Mouse (Mus musculus): ENCODE measurements around the gene Gm44965. TPM values are rescaled to one million over a fixed set of nuclear protein-coding genes. Genes with fewer than 3 reads are reported as not detected.

Gm44965 gene
- polyA plus RNA-seq (2012; ENCODE audit: low replicate concordance), result not detected in 2 replicates

DNA sequence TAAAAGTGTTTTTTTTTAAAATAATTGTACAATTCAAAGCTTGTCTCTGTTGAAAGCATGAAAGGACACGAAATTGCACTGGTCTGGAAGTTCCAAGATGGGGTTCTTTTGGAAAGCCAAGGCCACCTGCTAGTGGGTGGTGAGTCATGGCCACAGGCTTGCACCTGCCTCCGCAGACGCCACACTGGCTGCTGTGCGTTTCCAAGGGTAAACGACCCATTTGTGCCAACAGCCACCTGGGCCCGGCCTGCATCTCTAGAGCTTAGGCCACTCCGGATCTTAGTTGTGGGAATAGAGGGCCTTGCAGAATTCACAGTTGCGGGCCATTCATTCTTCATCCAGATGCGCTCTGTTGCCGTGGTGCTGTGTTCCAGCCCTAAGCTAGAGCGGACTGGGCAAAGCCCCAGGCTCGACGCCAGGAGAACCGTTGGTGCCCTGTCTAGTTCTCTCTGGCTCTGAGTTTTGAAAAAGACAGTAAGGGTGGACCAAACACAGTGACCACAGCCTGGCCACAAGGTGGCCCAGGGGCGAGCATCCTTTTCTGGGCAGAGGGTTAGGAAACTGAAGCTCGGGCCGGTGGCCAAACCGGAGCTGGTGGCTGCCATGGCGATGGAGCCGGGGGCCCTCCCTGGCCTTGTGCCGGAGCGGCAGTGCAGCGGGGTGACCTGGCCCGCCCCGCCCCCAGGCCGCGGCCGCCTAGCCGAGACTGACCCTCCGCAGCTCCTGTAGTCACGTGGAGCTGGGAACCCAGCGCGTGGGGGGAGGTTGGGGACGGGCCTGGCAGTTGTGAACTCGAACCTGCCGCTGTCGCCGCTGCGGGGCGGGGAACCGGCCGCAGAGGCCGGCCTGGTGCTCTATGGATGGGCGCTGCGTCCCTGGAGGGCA, at the start of gene Gm44965, which contains the start of gene Repin1:
TSS of gene Gm44965 (plus strand) at position 784 of the 885 bp plus-strand sequence.
TSS of gene Repin1 (plus strand) at position 726 of the 885 bp plus-strand sequence.

DNA sequence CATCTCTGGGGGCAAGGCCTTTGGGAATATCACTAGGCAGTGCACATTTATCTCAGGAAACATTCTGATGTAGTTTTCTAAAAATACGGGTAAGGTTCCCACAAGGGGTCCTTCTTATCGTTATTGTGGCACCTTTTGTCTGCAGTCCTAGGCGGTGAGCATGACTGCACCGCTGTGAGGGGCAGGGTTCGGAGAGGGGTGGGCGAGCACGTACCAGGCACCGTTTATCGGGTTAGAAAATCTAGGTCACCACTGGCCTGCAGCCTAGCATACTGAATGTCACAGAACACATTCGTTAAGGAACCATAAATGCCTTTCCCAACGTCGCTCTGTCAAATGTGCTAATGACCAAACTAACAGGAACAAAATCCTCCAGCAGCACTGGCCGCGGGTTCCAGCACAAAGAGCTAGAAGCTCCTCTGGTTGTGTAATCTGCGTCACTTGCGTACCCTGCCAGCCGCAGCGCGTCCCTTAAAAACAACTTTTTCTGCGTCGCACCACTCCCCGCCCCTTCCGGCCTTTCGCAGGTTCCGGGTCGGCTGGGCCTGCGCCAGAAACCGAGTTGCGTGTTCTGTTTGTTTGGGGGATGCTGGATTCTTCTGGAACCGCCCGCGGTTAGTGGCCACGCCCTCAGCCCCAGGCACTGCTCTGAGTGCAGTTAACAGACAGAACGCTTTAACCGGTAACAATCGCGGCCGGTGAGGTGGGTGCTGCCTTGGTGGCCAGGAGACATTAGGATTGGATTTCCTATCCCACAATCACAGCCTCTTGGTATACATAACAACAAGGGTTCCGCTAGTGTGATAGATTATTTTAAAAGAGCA, 39.2 kb upstream of the Gm44965 start, which contains the start of gene Lrrc61:
TSS of gene Lrrc61 (plus strand) at position 517 of the 824 bp plus-strand sequence.

DNA sequence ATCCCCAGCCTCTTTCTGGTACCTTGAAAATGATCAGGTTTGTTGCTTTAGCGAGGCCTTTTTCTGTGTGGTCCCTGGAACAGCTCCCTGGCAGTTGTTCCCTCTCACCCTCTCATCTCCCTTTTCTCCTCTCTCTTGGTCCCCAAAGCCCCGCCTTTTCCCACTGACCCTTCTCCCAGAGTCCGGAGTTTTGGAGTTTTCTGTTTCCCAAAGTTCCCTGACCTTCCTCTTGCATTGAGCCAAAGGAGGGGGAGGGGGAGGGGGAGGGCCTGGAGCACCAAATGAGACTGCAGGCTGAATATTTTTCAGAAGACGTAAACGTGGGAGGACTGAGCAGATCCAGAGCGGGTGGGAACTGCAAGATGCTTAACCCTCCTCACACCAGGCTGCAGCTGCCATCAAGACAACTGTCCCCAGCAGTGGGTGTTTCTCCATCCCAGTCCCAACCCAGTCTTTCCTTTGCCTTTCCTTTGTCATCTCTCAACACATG, 21.1 kb upstream of the Gm44965 start, which contains the start of gene Rarres2:
TSS of gene Rarres2 (minus strand) at position 218 of the 490 bp plus-strand sequence.

DNA sequence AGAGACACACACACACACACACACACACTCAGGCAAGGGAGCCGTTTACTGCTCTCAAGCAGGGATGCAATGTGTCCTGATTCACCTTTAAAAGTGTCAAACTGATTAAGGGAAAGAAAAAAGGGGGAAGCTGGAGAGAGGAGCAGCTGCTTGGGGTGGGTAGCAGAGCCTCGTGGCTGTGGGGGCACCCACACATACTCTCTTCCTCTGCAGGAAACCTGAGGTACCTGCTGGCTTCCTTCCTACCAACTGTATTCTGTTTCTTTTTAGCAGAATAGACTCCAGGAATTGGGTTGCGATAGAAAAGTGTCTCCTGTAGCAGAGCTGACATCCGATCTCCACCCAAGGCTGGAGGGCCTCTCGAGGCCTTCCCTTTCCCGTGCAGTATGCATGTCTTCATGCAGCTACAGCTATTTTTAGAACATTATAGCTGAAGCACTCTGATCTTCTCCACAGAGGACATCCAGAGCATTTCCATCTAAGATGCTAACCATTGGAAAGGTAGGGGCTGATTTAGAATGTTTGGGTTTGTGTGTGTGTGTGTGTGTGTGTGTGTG, 4.5 kb upstream of the Gm44965 start, which contains the start of gene Gm45021:
TSS of gene Gm45021 (plus strand) at position 417 of the 557 bp plus-strand sequence.

DNA sequence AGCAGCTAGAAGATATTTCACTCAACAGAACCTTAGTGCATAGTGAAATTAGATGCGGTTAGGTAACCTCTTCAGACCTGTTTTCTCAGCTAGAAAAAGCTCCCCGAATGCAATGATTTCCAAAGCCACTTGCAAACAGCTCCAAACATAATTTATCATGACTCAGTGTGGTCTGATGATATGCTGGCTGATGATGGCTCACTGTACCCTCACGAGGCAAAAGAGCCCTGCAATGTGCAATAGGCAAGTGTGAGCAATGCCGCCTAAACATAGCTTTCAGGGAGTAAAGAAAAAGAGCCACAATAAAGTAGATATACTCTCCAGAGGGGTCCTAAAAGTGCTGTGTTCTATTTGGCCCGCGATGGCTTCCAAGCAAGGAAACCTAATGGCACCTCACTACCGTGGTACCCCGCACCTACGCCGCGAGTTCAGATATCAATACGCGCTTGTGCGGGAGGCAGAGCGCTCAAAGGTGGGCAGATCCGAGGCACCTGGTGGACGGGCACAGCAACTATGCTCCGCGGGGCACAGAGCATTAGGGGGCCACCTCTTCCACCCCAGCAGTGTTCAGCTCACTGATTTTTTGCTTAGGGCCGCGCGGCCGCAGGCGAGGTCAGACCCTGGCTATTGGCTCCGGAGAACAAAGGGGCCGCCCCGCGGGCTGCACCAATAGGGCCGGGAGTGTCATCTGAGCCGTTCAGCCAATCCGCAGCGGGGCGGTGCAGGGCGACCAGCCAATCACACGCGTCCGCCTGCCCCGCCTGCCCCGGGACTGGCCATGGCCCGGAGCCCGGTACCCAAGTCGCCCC, 7.7 kb downstream of the Gm44965 start, which contains the start of gene Zfp775:
TSS of gene Zfp775 (plus strand) at position 793 of the 809 bp plus-strand sequence.

DNA sequence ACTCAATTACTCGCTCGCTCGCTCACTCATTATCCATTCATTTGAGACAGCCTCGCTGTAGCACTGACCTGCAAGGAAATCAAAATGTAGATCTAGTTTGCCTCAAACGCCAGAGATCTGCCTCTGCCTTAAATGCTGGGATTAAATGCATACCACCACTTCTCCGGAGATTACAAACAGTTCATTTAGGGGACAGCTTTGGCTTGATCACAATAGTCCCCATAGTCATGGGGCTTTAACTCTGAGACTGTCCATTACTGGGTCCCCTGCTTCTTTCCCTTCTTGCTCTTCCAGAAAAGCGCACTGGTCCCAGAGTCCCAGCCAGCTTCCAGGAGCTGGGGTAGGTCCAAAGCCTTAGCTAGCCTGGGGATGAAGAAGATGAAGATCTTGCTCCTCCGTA, 32.7 kb downstream of the Gm44965 start, which contains the start of gene AI854703:
TSS of gene AI854703 (plus strand) at position 301 of the 400 bp plus-strand sequence.

DNA sequence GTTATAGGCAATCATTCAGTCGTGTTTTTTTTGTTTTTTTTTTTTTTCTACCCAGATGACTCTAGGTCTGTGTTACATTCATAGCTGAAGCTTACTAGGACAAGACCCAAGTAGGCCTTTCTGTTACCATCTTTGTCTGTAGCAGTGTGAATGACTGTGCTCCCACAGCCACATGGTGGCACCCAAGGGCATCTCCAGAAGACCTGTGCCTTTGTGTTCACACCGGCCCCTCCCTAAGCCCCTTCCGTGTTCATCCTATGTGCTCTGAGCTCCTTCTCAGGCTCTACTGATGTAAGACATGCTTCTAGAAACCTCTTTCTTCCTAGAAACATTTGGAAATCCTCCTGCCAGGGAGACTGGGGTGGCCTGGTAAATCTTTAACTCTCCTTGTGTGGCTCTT, 53.3 kb downstream of the Gm44965 start, which contains the start of gene Gimap8:
TSS of gene Gimap8 (plus strand) at position 240 of the 400 bp plus-strand sequence.

Other genes with a start within 250 kb of the Gm44965 start
- gene Krba1, start 198.4 kb upstream of the Gm44965 start, polyA plus RNA-seq (2012; ENCODE audit: low replicate concordance), result 16.8 and 36.8 TPM in 2 replicates
- gene Zfp467, start 148.1 kb upstream of the Gm44965 start, polyA plus RNA-seq (2012; ENCODE audit: low replicate concordance), result 25.2 and 31.2 TPM in 2 replicates
- gene Sspo, start 145.7 kb upstream of the Gm44965 start, polyA plus RNA-seq (2012; ENCODE audit: low replicate concordance), result 1.2 and 2.9 TPM in 2 replicates
- 0.94 and 5.5 TPM in 2 replicates for gene Atp6v0e2, start 56.3 kb upstream of the Gm44965 start, polyA plus RNA-seq (2012; ENCODE audit: low replicate concordance)
- gene Lrrc61, start 39.1 kb upstream of the Gm44965 start, polyA plus RNA-seq (2012; ENCODE audit: low replicate concordance), result 55.0 and 57.4 TPM in 2 replicates
- gene Rarres2, start 21.2 kb upstream of the Gm44965 start, polyA plus RNA-seq (2012; ENCODE audit: low replicate concordance), result 0.35 TPM in 1 of 2 replicates, not detected in the other
- gene Gm45021, start 4.3 kb upstream of the Gm44965 start, polyA plus RNA-seq (2012; ENCODE audit: low replicate concordance), result not detected in 2 replicates
- 21.7 and 39.5 TPM in 2 replicates for gene Repin1, start 58 bp upstream of the Gm44965 start, polyA plus RNA-seq (2012; ENCODE audit: low replicate concordance)
- 2.9 and 3.6 TPM in 2 replicates for gene Zfp775, start 8.1 kb downstream of the Gm44965 start, polyA plus RNA-seq (2012; ENCODE audit: low replicate concordance)
- 0.58 and 1.2 TPM in 2 replicates for gene AI854703, start 32.8 kb downstream of the Gm44965 start, polyA plus RNA-seq (2012; ENCODE audit: low replicate concordance)
- gene Gimap8, start 53.3 kb downstream of the Gm44965 start, polyA plus RNA-seq (2012; ENCODE audit: low replicate concordance), result 40.6 and 47.5 TPM in 2 replicates
- 2.5 and 8.7 TPM in 2 replicates for gene Gimap9, start 82.2 kb downstream of the Gm44965 start, polyA plus RNA-seq (2012; ENCODE audit: low replicate concordance)
- gene Gimap4, start 90.6 kb downstream of the Gm44965 start, polyA plus RNA-seq (2012; ENCODE audit: low replicate concordance), result 16.1 and 52.6 TPM in 2 replicates
- gene Gimap6, start 114.3 kb downstream of the Gm44965 start, polyA plus RNA-seq (2012; ENCODE audit: low replicate concordance), result 50.6 and 78.7 TPM in 2 replicates
- gene Gm28053, start 124.7 kb downstream of the Gm44965 start, polyA plus RNA-seq (2012; ENCODE audit: low replicate concordance), result 0.58 and 1.8 TPM in 2 replicates
- 8.8 and 14.1 TPM in 2 replicates for gene Gimap7, start 124.7 kb downstream of the Gm44965 start, polyA plus RNA-seq (2012; ENCODE audit: low replicate concordance)
- 154 and 203 TPM in 2 replicates for gene Gimap1, start 145.1 kb downstream of the Gm44965 start, polyA plus RNA-seq (2012; ENCODE audit: low replicate concordance)
- 71.0 and 148 TPM in 2 replicates for gene Gimap5, start 152.3 kb downstream of the Gm44965 start, polyA plus RNA-seq (2012; ENCODE audit: low replicate concordance)
- gene Gimap3, start 176.9 kb downstream of the Gm44965 start, polyA plus RNA-seq (2012; ENCODE audit: low replicate concordance), result 218 and 606 TPM in 2 replicates
- gene Tmem176a, start 247.0 kb downstream of the Gm44965 start, polyA plus RNA-seq (2012; ENCODE audit: low replicate concordance), result 25.8 and 154 TPM in 2 replicates
- gene Tmem176b, start 247.6 kb downstream of the Gm44965 start, polyA plus RNA-seq (2012; ENCODE audit: low replicate concordance), result 18.0 and 42.7 TPM in 2 replicates

All from hematopoietic multipotent progenitor cell, adult 10-12 weeks (in vitro differentiated cells).